Mouse (Mus musculus): ENCODE measurements around the gene Sncb.

- TF ChIP-seq CTCF (IDR thresholded peaks at IDR 0.05; ENCODE audit: extremely low read depth, insufficient read length, insufficient replicate concordance, low read depth, low read length), result no peak
- TF ChIP-seq POLR2A (IDR thresholded peaks at IDR 0.05; ENCODE audit: low read depth, low read length), result no peak
Observed at GRCm38 (mm10) chr13:54798740-54799139, 32.3 kb upstream of the Sncb start.

Measured in small intestine, adult 2 months (tissue).